Mouse (Mus musculus) granulocyte monocyte progenitor cell, adult 5-6 weeks (primary cell): ENCODE measurements around the gene Emilin2. TPM values are rescaled to one million over a fixed set of nuclear protein-coding genes. Genes with fewer than 3 reads are reported as not detected.

ENCODE experiments used
- ATAC-seq: replicated peaks from 2 replicates; pipeline ENCODE4 v1.8.0; 2016; ENCODE audit warnings: mild to moderate bottlenecking, moderate TSS enrichment, inconsistent platforms; ENCODE audit not compliant: poor library complexity, severe bottlenecking
- total RNA-seq, 2 experiments: library from RNA; stranded (forward) in 1 of 2; stranded (reverse) in 1 of 2; fragments of 200-712, 200-1000 nt in 1 of 2; fragments of >200 nt in 1 of 2; fragmentation: Nextera tagmentation in 1 of 2; gene quantifications; 2 replicates each; pipeline ENCODE4 v1.2.3; 2014 to 2017

Gene Emilin2
- total RNA-seq, 2 experiments from 2014 or later: 14.3 to 25.0 TPM

- ATAC-seq: no peak
These were observed 43.2 kb downstream of the Emilin2 start for GRCm38 (mm10) chr17:71268599-71268998.

GRCm38 (mm10) chr17:71268152-71268551 is 43.6 kb downstream of the Emilin2 start:
- ATAC-seq: no peak

- ATAC-seq: peak; percentile 3; the same call in 1 of the 2 replicates
These were observed 44.4 kb downstream of the Emilin2 start for GRCm38 (mm10) chr17:71267374-71267773.

GRCm38 (mm10) chr17:71265336-71266051 is 46.3 kb downstream of the Emilin2 start:
- ATAC-seq: no peak

GRCm38 (mm10) chr17:71264739-71265138 is 47.0 kb downstream of the Emilin2 start:
- peak; percentile 83 for ATAC-seq

GRCm38 (mm10) chr17:71263136-71263535 is 48.6 kb downstream of the Emilin2 start:
- peak; percentile 49 for ATAC-seq

- ATAC-seq: no peak
These were observed 51.1 kb downstream of the Emilin2 start for GRCm38 (mm10) chr17:71260658-71261057.

GRCm38 (mm10) chr17:71259727-71260126 is 52.1 kb downstream of the Emilin2 start:
- ATAC-seq: peak; percentile 23

- peak; percentile 70 for ATAC-seq
These were observed 54.8 kb downstream of the Emilin2 start for GRCm38 (mm10) chr17:71256806-71257536.

- no peak for ATAC-seq
These were observed 55.6 kb downstream of the Emilin2 start for GRCm38 (mm10) chr17:71256068-71256615.

GRCm38 (mm10) chr17:71254736-71255135 is 57.0 kb downstream of the Emilin2 start:
- no peak for ATAC-seq

GRCm38 (mm10) chr17:71254106-71254505 is 57.7 kb downstream of the Emilin2 start:
- no peak for ATAC-seq

- ATAC-seq: 0 out of 2 replicates have a peak, but pooled peaks have one; percentile 8
These were observed 58.4 kb downstream of the Emilin2 start for GRCm38 (mm10) chr17:71253391-71253790.

GRCm38 (mm10) chr17:71252101-71252500 is 59.7 kb downstream of the Emilin2 start:
- ATAC-seq: no peak

- no peak for ATAC-seq
These were observed 60.2 kb downstream of the Emilin2 start for GRCm38 (mm10) chr17:71251601-71252001.

- 0 out of 2 replicates have a peak, but pooled peaks have one; percentile 18 for ATAC-seq
These were observed 60.8 kb downstream of the Emilin2 start for GRCm38 (mm10) chr17:71250819-71251600.

GRCm38 (mm10) chr17:71250046-71250445 is 61.7 kb downstream of the Emilin2 start:
- ATAC-seq: no peak

GRCm38 (mm10) chr17:71248963-71249362 is 62.8 kb downstream of the Emilin2 start:
- ATAC-seq: no peak

- ATAC-seq: no peak
These were observed 65.8 kb downstream of the Emilin2 start for GRCm38 (mm10) chr17:71246022-71246421.

- ATAC-seq: no peak
These were observed 66.6 kb downstream of the Emilin2 start for GRCm38 (mm10) chr17:71245133-71245532.
